Mouse (Mus musculus) lung, embryonic 15.5 days (tissue): ENCODE results near the gene 9130008F23Rik. TPM values are rescaled to one million over a fixed set of nuclear protein-coding genes. Genes with fewer than 3 reads are reported as not detected.

ENCODE experiments used
- polyA plus RNA-seq: library from polyadenylated mRNA; unstranded; fragments of >200 nt; fragmentation: Nextera tagmentation; extraction: Ambion mirVana; gene quantifications from 2 replicates; pipeline ENCODE4 v1.2.1, GENCODE M21; 2015

Gene 9130008F23Rik
- polyA plus RNA-seq, 1 experiment from 2014 or later = 4.8 TPM

Other genes with a start within 250 kb of the 9130008F23Rik start
- not detected in 2 replicates for gene Esp3, start 248.5 kb downstream of the 9130008F23Rik start, polyA plus RNA-seq
- gene Esp1, start 153.4 kb downstream of the 9130008F23Rik start, polyA plus RNA-seq = not detected in 2 replicates
- gene Crisp2, start 73.6 kb downstream of the 9130008F23Rik start, polyA plus RNA-seq = not detected in 2 replicates
- 0.89 and 1.4 TPM in 2 replicates for gene Rhag, start 69.4 kb downstream of the 9130008F23Rik start, polyA plus RNA-seq
- gene Glyatl3, start 33.8 kb upstream of the 9130008F23Rik start, polyA plus RNA-seq = not detected in 2 replicates
- 34.8 and 39.7 TPM in 2 replicates for gene Mut, start 54.1 kb upstream of the 9130008F23Rik start, polyA plus RNA-seq
- gene Cenpq, start 54.5 kb upstream of the 9130008F23Rik start, polyA plus RNA-seq = 32.1 and 32.7 TPM in 2 replicates